ENCODE assay signal across 8 mouse cellular contexts in genomic region chr13:74769871-74770270, GRCm38 (mm10). TPM values are rescaled to one million over a fixed set of nuclear protein-coding genes. Genes with fewer than 3 reads are reported as not detected.
A peak's percentile ranks its signal among the peaks of the same experiment; 100 is the strongest.
DNase-seq lines count a peak whose midpoint lies in the region; ATAC-seq lines count a peak whose summit lies in the region.

No protein-coding gene starts in this region.

- H3K27ac ChIP-seq in embryonic facial prominence, embryonic 13.5 days = peak overlapping the region; percentile 85
- H3K27ac ChIP-seq in hindbrain, embryonic 13.5 days = no peak overlapping the region
- H3K27ac ChIP-seq in lung, embryonic 15.5 days = peak overlapping the region; percentile 77

- peak overlapping the region; percentile 74 for H3K9ac ChIP-seq in embryonic facial prominence, embryonic 13.5 days
- peak overlapping the region; percentile 65; the same call in 1 of the 2 replicates for H3K9ac ChIP-seq in hindbrain, embryonic 13.5 days
- peak overlapping the region; percentile 41; the same call in 1 of the 2 replicates for H3K9ac ChIP-seq in lung, embryonic 15.5 days

- H3K27me3 ChIP-seq in embryonic facial prominence, embryonic 13.5 days = no peaks in the 10 kb centered on the region
- H3K27me3 ChIP-seq in hindbrain, embryonic 13.5 days = no peaks in the 10 kb centered on the region
- H3K27me3 ChIP-seq in lung, embryonic 15.5 days = no peaks in the 10 kb centered on the region
- H3K27me3 ChIP-seq in splenic B cell, adult 2 months (ENCODE audit: control insufficient read depth, insufficient read depth, low read length, poor library complexity, severe bottlenecking) = no peaks in the 10 kb centered on the region; the same call in 1 of the 2 replicates

- no peaks in the 10 kb centered on the region for H3K4me1 ChIP-seq in embryonic facial prominence, embryonic 13.5 days
- peaks cover 10% of the 10 kb centered on the region; the same call in 1 of the 2 replicates for H3K4me1 ChIP-seq in hindbrain, embryonic 13.5 days (replicated peaks)
- 0 out of 2 replicates have a peak, but pooled peaks cover 3% of the 10 kb centered on the region for H3K4me1 ChIP-seq in lung, embryonic 15.5 days

- no peaks in the 10 kb centered on the region for H3K36me3 ChIP-seq in embryonic facial prominence, embryonic 13.5 days
- H3K36me3 ChIP-seq in hindbrain, embryonic 13.5 days = no peaks in the 10 kb centered on the region
- no peaks in the 10 kb centered on the region for H3K36me3 ChIP-seq in lung, embryonic 15.5 days
- H3K36me3 ChIP-seq in splenic B cell, adult 2 months (ENCODE audit: control insufficient read depth, insufficient read depth, low read length, poor library complexity, severe bottlenecking) = no peaks in the 10 kb centered on the region

- 7% methylated on average over 5 of the region's 8 CpGs for WGBS in embryonic facial prominence, embryonic 13.5 days
- 14% methylated on average over 8 of the region's 8 CpGs for WGBS in hindbrain, embryonic 13.5 days
- 2% methylated on average over 8 of the region's 8 CpGs for WGBS in lung, embryonic 15.5 days

- peak; percentile 21 for DNase-seq in urinary bladder, postnatal 25 days (ENCODE audit: low spot score)
- DNase-seq in urinary bladder, postnatal 10 days (ENCODE audit: low spot score) = no peak
- peak; percentile 56 for DNase-seq in splenic B cell, adult 2 months (ENCODE audit: low read depth, low spot score)
- no peak for DNase-seq in spleen, postnatal 14 days (ENCODE audit: low spot score in 2 of 2)
- DNase-seq in spleen, postnatal 4 days (ENCODE audit: low spot score in 2 of 2) = no peak

- ATAC-seq in embryonic facial prominence, embryonic 13.5 days (ENCODE audit: insufficient number of reproducible peaks, insufficient read depth, low FRiP score, low TSS enrichment, low read depth) = no peak
- peak; percentile 55 for ATAC-seq in hindbrain, embryonic 13.5 days (ENCODE audit: low FRiP score)
- ATAC-seq in lung, embryonic 15.5 days (ENCODE audit: borderline replicate concordance, extremely low read depth, low FRiP score, low TSS enrichment) = 0 out of 2 replicates have a peak, but pooled peaks have one; percentile 37

- peak overlapping the region; percentile 71 for H3K4me2 ChIP-seq in embryonic facial prominence, embryonic 13.5 days
- H3K4me2 ChIP-seq in hindbrain, embryonic 13.5 days = peak overlapping the region; percentile 70
- H3K4me2 ChIP-seq in lung, embryonic 15.5 days = peak overlapping the region; percentile 58

- peak overlapping the region; percentile 54 for H3K4me3 ChIP-seq in embryonic facial prominence, embryonic 13.5 days
- H3K4me3 ChIP-seq in hindbrain, embryonic 13.5 days = peak overlapping the region; percentile 42
- H3K4me3 ChIP-seq in lung, embryonic 15.5 days = peak overlapping the region; percentile 44

- H3K9me3 ChIP-seq in embryonic facial prominence, embryonic 13.5 days = no peaks in the 10 kb centered on the region
- H3K9me3 ChIP-seq in hindbrain, embryonic 13.5 days = no peaks in the 10 kb centered on the region
- no peaks in the 10 kb centered on the region for H3K9me3 ChIP-seq in lung, embryonic 15.5 days

RNA-seq across cellular contexts. Expression of gene Cast, which starts 38.7 kb away (rescaled TPM):
- 28.1 and 30.3 TPM in 2 replicates for polyA plus RNA-seq in embryonic facial prominence, embryonic 13.5 days (2015; fragmentation: Nextera tagmentation; extraction: Ambion mirVana)
- 10.0 and 11.1 TPM in 2 replicates for polyA plus RNA-seq in hindbrain, embryonic 13.5 days (2015; fragmentation: Nextera tagmentation; extraction: Ambion mirVana)
- 34.6 and 41.3 TPM in 2 replicates for polyA plus RNA-seq in lung, embryonic 15.5 days (2015; fragmentation: Nextera tagmentation; extraction: Ambion mirVana)

Comparison
In these comparisons a context has a peak if more than half of its experiments do, and no peak if none do; other contexts are left out.
1. DNase-seq: peak in urinary bladder, postnatal 25 days (single experiment) and splenic B cell, adult 2 months (single experiment); none in urinary bladder, postnatal 10 days (single experiment), spleen, postnatal 14 days (0 of 2) and spleen, postnatal 4 days (0 of 2).
2. Peak in every context shown above with its lines, with median percentiles within 50 percentile points of each other: H3K4me2 ChIP-seq, H3K4me3 ChIP-seq and H3K9ac ChIP-seq.